ENCODE assay signal across 22 mouse cellular contexts in genomic region chr13:41569776-41570175, GRCm38 (mm10).
"Had no signal": no experiment of that assay in that cellular context is flagged by ENCODE, and none has a peak within 500 bp of the region (broad histone marks: within the 10 kb centered on the region; RNA-seq: fewer than 3 reads in every experiment).

No protein-coding gene starts in this region.

- H3K36me3 ChIP-seq: heart, embryonic 13.5 days; heart, embryonic 15.5 days; hindbrain, embryonic 13.5 days; hindbrain, embryonic 15.5 days; kidney, embryonic 15.5 days; limb, embryonic 10.5 days; limb, embryonic 12.5 days; liver, embryonic 13.5 days had no signal

- ATAC-seq: hindbrain, postnatal 0 days; intestine, embryonic 16.5 days had no signal

- H3K27ac ChIP-seq: gastrocnemius, adult 2 months; heart, adult 2 months; heart, embryonic 13.5 days; heart, embryonic 15.5 days; hindbrain, embryonic 13.5 days; hindbrain, embryonic 15.5 days; hindbrain, postnatal 0 days; kidney, embryonic 15.5 days; kidney, postnatal 0 days; limb, embryonic 10.5 days; limb, embryonic 12.5 days; liver, embryonic 13.5 days had no signal

- H3K9ac ChIP-seq: heart, embryonic 13.5 days; heart, embryonic 15.5 days; hindbrain, embryonic 13.5 days; hindbrain, embryonic 15.5 days; kidney, embryonic 15.5 days; limb, embryonic 12.5 days; liver, embryonic 13.5 days had no signal

- DNase-seq: gastrocnemius, adult 2 months; gastrocnemius, postnatal 10 days; gastrocnemius, postnatal 25 days; heart, adult 2 months; heart, postnatal 14 days; heart, postnatal 36 days; kidney, adult 11 months; layer of hippocampus, adult 9-11 months; layer of hippocampus, postnatal 36 days; liver; liver, embryonic 13.5 days had no signal

- H3K4me2 ChIP-seq: heart, embryonic 13.5 days; heart, embryonic 15.5 days; hindbrain, embryonic 13.5 days; hindbrain, embryonic 15.5 days; kidney, embryonic 15.5 days; limb, embryonic 12.5 days; liver, embryonic 11.5 days; liver, embryonic 13.5 days had no signal

- H3K4me3 ChIP-seq: gastrocnemius, adult 2 months; heart, adult 2 months; heart, embryonic 13.5 days; heart, embryonic 15.5 days; hindbrain, embryonic 13.5 days; hindbrain, embryonic 15.5 days; kidney, embryonic 15.5 days; limb, embryonic 10.5 days; limb, embryonic 12.5 days; liver, embryonic 13.5 days had no signal

- H3K27me3 ChIP-seq: hindbrain, embryonic 13.5 days; hindbrain, embryonic 15.5 days; kidney, embryonic 15.5 days; limb, embryonic 12.5 days; liver, embryonic 13.5 days had no signal

- H3K9me3 ChIP-seq: heart, embryonic 13.5 days; heart, embryonic 15.5 days; hindbrain, embryonic 13.5 days; hindbrain, embryonic 15.5 days; kidney, embryonic 15.5 days; limb, embryonic 10.5 days; limb, embryonic 12.5 days; liver, embryonic 13.5 days had no signal

- H3K4me1 ChIP-seq: liver, embryonic 13.5 days had no signal
